Mouse (Mus musculus) lung, postnatal 0 days (tissue): Measurements from ENCODE around the gene Mier1.

Experiments
- CTCF ChIP-seq: IDR thresholded peaks from 2 replicates; pipeline ENCODE4 v1.5.1; 2016; ENCODE audit warnings: antibody characterized with exemption, mild to moderate bottlenecking
- EP300 ChIP-seq: IDR thresholded peaks from 2 replicates; pipeline ENCODE4 v1.6.1; 2016; ENCODE audit warnings: antibody characterized with exemption, mild to moderate bottlenecking, control low read depth

DNA sequence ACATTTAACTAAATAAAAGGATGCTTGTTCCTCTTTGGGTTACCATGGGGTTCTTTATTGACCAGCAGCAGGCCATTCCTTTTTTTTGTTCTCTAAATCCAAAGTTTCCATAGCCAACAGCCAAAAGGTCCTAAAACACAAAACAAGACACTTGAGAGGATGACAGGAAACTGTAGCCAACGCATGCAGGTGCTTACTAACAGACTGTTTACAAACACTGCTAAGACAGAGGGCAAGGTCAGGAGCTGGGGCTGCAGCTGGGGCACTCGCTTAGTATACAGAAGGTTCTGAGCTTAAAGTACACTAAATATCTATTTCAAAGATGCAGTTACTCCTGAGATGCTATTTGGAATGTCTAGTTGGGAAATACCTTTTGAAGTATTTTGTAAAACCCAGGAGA, 49.8 kb upstream of the Mier1 start:
- TF ChIP-seq EP300 (no peak), CTCF (no peak)
